Comparison of ENCODE assay signal across 23 mouse cellular contexts in the genomic region with DNA sequence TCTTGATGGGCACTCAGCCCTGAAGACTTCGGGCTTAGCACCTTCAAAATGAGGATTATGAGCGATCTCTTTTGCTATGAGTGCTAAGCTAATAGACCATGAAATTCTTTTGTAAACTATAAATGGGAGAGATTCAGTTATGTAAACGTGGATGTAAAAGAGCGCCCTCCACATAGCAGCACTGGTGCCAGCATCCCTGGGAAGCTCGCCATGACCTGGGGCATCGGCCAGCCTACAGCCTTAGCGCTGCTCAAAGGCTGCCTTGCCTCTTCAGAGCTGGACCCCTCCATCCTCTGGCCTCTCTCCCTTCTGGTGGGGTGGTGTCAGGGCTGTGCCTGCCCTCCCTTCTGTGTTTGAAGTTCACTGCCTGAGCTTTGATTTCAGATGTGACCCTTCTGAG. TPM values are rescaled to one million over a fixed set of nuclear protein-coding genes. Genes with fewer than 3 reads are reported as not detected.
A peak's percentile ranks its signal among the peaks of the same experiment; 100 is the strongest.
DNase-seq lines count a peak whose midpoint lies in the region; TF ChIP-seq lines count a peak whose summit lies in the region.
"Had no signal": no experiment of that assay in that cellular context is flagged by ENCODE, and none has a peak within 500 bp of the region (broad histone marks: within the 10 kb centered on the region; RNA-seq: fewer than 3 reads in every experiment).

No protein-coding gene starts in this region.

- H3K4me3 ChIP-seq in layer of hippocampus, adult 2 months, result no peak overlapping the region
- H3K4me3 ChIP-seq in testis, adult 2 months (ENCODE audit: control insufficient read depth, low read depth, low read length), result no peak overlapping the region
- H3K4me3 ChIP-seq: embryonic facial prominence, embryonic 13.5 days; heart, embryonic 15.5 days; hindbrain, embryonic 15.5 days; intestine, embryonic 15.5 days; limb, embryonic 15.5 days; liver, embryonic 15.5 days; midbrain, embryonic 13.5 days; myocyte; stomach, embryonic 15.5 days had no signal

- H3K36me3 ChIP-seq in testis, adult 2 months (ENCODE audit: control insufficient read depth, insufficient read depth, low read length), result peaks cover 2% of the 10 kb centered on the region; the same call in 1 of the 2 replicates
- H3K36me3 ChIP-seq: heart, embryonic 15.5 days; intestine, embryonic 15.5 days; limb, embryonic 15.5 days; liver, embryonic 15.5 days; stomach, embryonic 15.5 days had no signal

- 0 out of 2 replicates have a peak, but pooled peaks have one; percentile 3 for TF ChIP-seq CTCF in layer of hippocampus, adult 2 months (conservative IDR thresholded peaks at IDR 0.05)
- no peak for TF ChIP-seq CTCF in testis, adult 2 months (IDR thresholded peaks at IDR 0.05; ENCODE audit: control insufficient read depth, insufficient read depth, insufficient replicate concordance, low read depth, low read length)

- no peaks in the 10 kb centered on the region for H3K27me3 ChIP-seq in testis, adult 2 months (ENCODE audit: control insufficient read depth, insufficient read depth, low read length)
- H3K27me3 ChIP-seq: embryonic facial prominence, embryonic 13.5 days; hindbrain, embryonic 15.5 days; intestine, embryonic 15.5 days; limb, embryonic 15.5 days; stomach, embryonic 15.5 days had no signal

- H3K4me1 ChIP-seq in testis, adult 2 months (ENCODE audit: control insufficient read depth, insufficient read depth, low read length), result no peaks in the 10 kb centered on the region; the same call in 1 of the 2 replicates
- H3K4me1 ChIP-seq: intestine, embryonic 15.5 days had no signal

- peak overlapping the region; percentile 11; the same call in 1 of the 2 replicates for H3K27ac ChIP-seq in layer of hippocampus, adult 2 months
- peak overlapping the region; percentile 45; the same call in 1 of the 2 replicates for H3K27ac ChIP-seq in testis, adult 2 months (ENCODE audit: control insufficient read depth, insufficient read depth, low read depth, low read length)
- H3K27ac ChIP-seq: embryonic facial prominence, embryonic 13.5 days; heart, embryonic 15.5 days; hindbrain, embryonic 15.5 days; intestine, embryonic 15.5 days; limb, embryonic 15.5 days; liver, embryonic 15.5 days; midbrain, embryonic 13.5 days; stomach, embryonic 15.5 days had no signal

- TF ChIP-seq POLR2A in testis, adult 2 months (IDR thresholded peaks at IDR 0.05; ENCODE audit: control insufficient read depth, low read depth, low read length), result no peak

- peak; percentile 19 for DNase-seq in cerebellum, adult 11 months
- DNase-seq in cerebellum, adult 11-12 months, result no peak
- DNase-seq in layer of hippocampus, adult 2 months (ENCODE audit: low spot score in 2 of 2), result no peak
- no peak for DNase-seq in layer of hippocampus, adult 9-10 months (ENCODE audit: low spot score)
- no peak for DNase-seq in testis, postnatal 14 days (ENCODE audit: low spot score)
- DNase-seq in frontal cortex, postnatal 10 days (ENCODE audit: low spot score in 2 of 2), result no peak
- no peak for DNase-seq in layer of hippocampus, postnatal 36 days
- DNase-seq: adrenal gland, postnatal 14 days; heart, adult 11 months; heart, postnatal 4 days; kidney, postnatal 36 days; retina, postnatal 1 day had no signal

RNA-seq across cellular contexts. Expression of gene Slc4a8, which starts 52.5 kb away (rescaled TPM):
- total RNA-seq in layer of hippocampus, adult 2 months (2021), result 10 to 100 TPM; 77.4 to 94.2 TPM
- polyA plus RNA-seq in testis, adult 2 months (2012; rRNA removed), result 18.2 and 18.3 TPM in 2 replicates
- 10 to 100 TPM; 79.4 to 90.0 TPM for total RNA-seq in layer of hippocampus, postnatal 36 days (2021)

RNA-seq across cellular contexts. Expression of gene Scn8a, which starts 55.6 kb away (rescaled TPM):
- total RNA-seq in layer of hippocampus, adult 2 months (2021), result 100 to 1,000 TPM; 245 to 263 TPM
- 3.4 and 4.0 TPM in 2 replicates for polyA plus RNA-seq in testis, adult 2 months (2012; rRNA removed)
- total RNA-seq in layer of hippocampus, postnatal 36 days (2021), result 100 to 1,000 TPM; 223 to 249 TPM
- total RNA-seq: megakaryocyte progenitor cell, adult 5-6 weeks had no signal
- polyA plus RNA-seq: myocyte had no signal
